Mouse (Mus musculus) lung, postnatal 0 days (tissue): ENCODE measurements around the gene St6gal1.

Experiments used
- CTCF ChIP-seq: IDR thresholded peaks from 2 replicates; pipeline ENCODE4 v1.5.1; 2016; ENCODE audit warnings: antibody characterized with exemption, mild to moderate bottlenecking
- EP300 ChIP-seq: IDR thresholded peaks from 2 replicates; pipeline ENCODE4 v1.6.1; 2016; ENCODE audit warnings: antibody characterized with exemption, mild to moderate bottlenecking, control low read depth

- TF ChIP-seq EP300 (no peak), CTCF (peak; percentile 38)
These were observed 1.5 kb downstream of the St6gal1 start for GRCm38 (mm10) chr16:23225821-23226600.
